Mouse (Mus musculus) midbrain, embryonic 12.5 days (tissue): ENCODE data around the gene Sgcb. TPM values are rescaled to one million over a fixed set of nuclear protein-coding genes. Genes with fewer than 3 reads are reported as not detected.

Experiments
- ATAC-seq: fragments of 200-750 bp; cut with Nextera tagmentation; 2 replicates; pipeline ENCODE4 v1.8.0; 2017; ENCODE audit warnings: low read depth, moderate TSS enrichment, moderate library complexity; ENCODE audit not compliant: low FRiP score
- H3K27ac ChIP-seq: fragments of 300-500 bp; sonication (generic); replicated peaks from 2 replicates; pipeline ENCODE4 v1.5.1; 2016; ENCODE audit warnings: mild to moderate bottlenecking
- H3K27me3 ChIP-seq: fragments of 300-500 bp; sonication (generic); 2 replicates; pipeline ENCODE4 v1.6.1; 2016; ENCODE audit warnings: mild to moderate bottlenecking
- H3K36me3 ChIP-seq: fragments of 300-500 bp; sonication (generic); 2 replicates; pipeline ENCODE4 v1.6.1; 2016
- H3K4me1 ChIP-seq: fragments of 300-500 bp; sonication (generic); 2 replicates; pipeline ENCODE4 v1.6.1; 2016
- H3K4me2 ChIP-seq: fragments of 300-500 bp; sonication (generic); replicated peaks from 2 replicates; pipeline ENCODE4 v1.6.1; 2016; ENCODE audit warnings: mild to moderate bottlenecking, moderate library complexity
- H3K4me3 ChIP-seq: fragments of 300-500 bp; sonication (generic); 2 replicates; pipeline ENCODE4 v1.5.1; 2016; ENCODE audit warnings: mild to moderate bottlenecking
- H3K9ac ChIP-seq: fragments of 300-500 bp; sonication (generic); replicated peaks from 2 replicates; pipeline ENCODE4 v1.6.1; 2016; ENCODE audit warnings: mild to moderate bottlenecking, moderate library complexity
- H3K9me3 ChIP-seq: fragments of 300-500 bp; sonication (generic); 2 replicates; pipeline ENCODE4 v1.6.1; 2016; ENCODE audit warnings: mild to moderate bottlenecking
- WGBS: fragments of 180-500 bp; shearing (Covaris S2); methylation state at CpG from one replicate; pipeline ENCODE4 v1.1.7; 2016; 5-methylcytosine and 5-hydroxymethylcytosine counted together
- polyA plus RNA-seq: library from polyadenylated mRNA; unstranded; fragments of >200 nt; fragmentation: Nextera tagmentation; extraction: Ambion mirVana; gene quantifications from 2 replicates; pipeline ENCODE4 v1.2.1, GENCODE M21; 2016

Sgcb gene
- polyA plus RNA-seq, 1 experiment from 2014 or later: 23.4 TPM

GRCm38 (mm10) chr5:73631001-73631558 is 16.5 kb downstream of the Sgcb start:
- H3K4me2 ChIP-seq: no peak overlapping the region
- H3K4me1 ChIP-seq: peaks cover 6% of the 10 kb centered on the region; the same call in 1 of the 2 replicates
- 46% methylated on average over 10 of the region's 10 CpGs for WGBS
- H3K27ac ChIP-seq: no peak overlapping the region
- no peaks in the 10 kb centered on the region for H3K27me3 ChIP-seq
- no peak overlapping the region for H3K4me3 ChIP-seq
- H3K9me3 ChIP-seq: no peaks in the 10 kb centered on the region
- H3K36me3 ChIP-seq: peaks cover 20% of the 10 kb centered on the region
- no peak overlapping the region for H3K9ac ChIP-seq
- no peak for ATAC-seq

DNA sequence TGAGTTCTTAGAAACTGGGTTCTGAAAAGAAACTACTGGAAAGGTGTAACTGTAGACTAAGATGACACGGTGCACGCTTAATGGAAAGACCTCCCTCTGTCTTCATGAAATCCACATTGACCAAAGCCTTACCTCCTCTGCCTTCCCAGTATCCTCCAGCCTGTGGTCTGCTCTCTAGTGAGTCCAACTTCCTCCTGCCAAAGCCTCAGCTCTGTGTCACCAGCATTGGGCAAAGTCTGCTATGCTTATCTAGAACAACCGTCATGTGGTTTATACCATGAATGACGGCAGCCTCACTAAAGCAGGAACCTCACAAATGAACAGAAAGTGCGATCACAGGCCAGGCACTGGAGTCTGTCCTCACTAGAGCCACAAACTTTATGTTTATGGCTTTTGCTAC is 17.4 kb downstream of the Sgcb start:
- Histone ChIP-seq H3K9me3 (no peaks in the 10 kb centered on the region), H3K4me1 (peaks cover 6% of the 10 kb centered on the region; the same call in 1 of the 2 replicates), H3K36me3 (peaks cover 14% of the 10 kb centered on the region), H3K27me3 (no peaks in the 10 kb centered on the region), H3K4me3 (no peak overlapping the region), H3K27ac (no peak overlapping the region), H3K9ac (no peak overlapping the region), H3K4me2 (no peak overlapping the region)
- no peak for ATAC-seq
- 82% methylated on average over 5 of the region's 5 CpGs for WGBS

DNA sequence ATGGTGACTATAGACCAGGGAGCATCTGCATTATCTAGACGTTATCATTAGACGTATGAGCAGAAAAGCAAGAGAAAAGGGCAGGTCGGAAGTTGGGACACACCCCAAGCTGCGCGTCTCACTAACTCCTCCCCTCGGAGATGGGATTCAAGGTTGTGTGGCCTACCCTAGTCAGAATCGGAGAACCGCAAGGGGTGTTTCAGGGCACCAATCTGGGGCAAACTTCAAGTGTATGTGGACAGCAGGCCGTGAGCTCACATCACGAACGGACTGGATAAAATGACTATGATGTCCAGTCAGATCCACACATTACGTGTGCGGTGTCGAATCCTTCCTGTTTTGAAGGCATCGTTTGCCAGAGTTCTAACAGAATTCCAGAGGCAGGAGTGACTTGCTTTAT is 19.6 kb downstream of the Sgcb start:
- no peak for ATAC-seq
- Histone ChIP-seq H3K9me3 (no peaks in the 10 kb centered on the region), H3K4me3 (no peak overlapping the region), H3K27me3 (no peaks in the 10 kb centered on the region), H3K4me2 (no peak overlapping the region), H3K36me3 (no peaks in the 10 kb centered on the region), H3K9ac (no peak overlapping the region), H3K27ac (no peak overlapping the region), H3K4me1 (peaks cover 6% of the 10 kb centered on the region; the same call in 1 of the 2 replicates)
- WGBS: 79% methylated on average over 15 of the region's 15 CpGs

DNA sequence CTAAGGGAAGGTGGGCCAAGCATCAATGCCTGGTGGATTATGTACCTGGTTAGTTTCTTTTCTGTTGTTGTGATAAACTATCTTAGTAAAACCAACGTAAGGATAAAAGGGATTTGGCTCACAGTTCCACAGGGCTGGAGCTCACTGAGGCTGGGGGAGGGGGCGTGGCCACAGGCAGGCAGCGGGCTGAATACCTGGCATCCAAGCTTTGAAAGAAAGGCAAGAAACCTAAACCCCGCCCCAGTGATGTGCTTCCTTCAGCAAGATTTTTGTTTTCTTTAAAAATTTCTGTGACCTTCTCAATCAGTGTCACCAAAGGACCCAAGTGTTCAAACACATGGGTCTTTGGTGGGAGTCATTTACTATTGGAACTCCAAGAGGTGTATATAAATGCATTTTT is 20.0 kb downstream of the Sgcb start:
- no peaks in the 10 kb centered on the region for H3K27me3 ChIP-seq
- H3K4me3 ChIP-seq: no peak overlapping the region
- no peaks in the 10 kb centered on the region for H3K36me3 ChIP-seq
- H3K4me2 ChIP-seq: no peak overlapping the region
- ATAC-seq: no peak
- no peak overlapping the region for H3K9ac ChIP-seq
- H3K9me3 ChIP-seq: no peaks in the 10 kb centered on the region
- no peak overlapping the region for H3K27ac ChIP-seq
- 63% methylated on average over 4 of the region's 4 CpGs for WGBS
- peaks cover 6% of the 10 kb centered on the region; the same call in 1 of the 2 replicates for H3K4me1 ChIP-seq

DNA sequence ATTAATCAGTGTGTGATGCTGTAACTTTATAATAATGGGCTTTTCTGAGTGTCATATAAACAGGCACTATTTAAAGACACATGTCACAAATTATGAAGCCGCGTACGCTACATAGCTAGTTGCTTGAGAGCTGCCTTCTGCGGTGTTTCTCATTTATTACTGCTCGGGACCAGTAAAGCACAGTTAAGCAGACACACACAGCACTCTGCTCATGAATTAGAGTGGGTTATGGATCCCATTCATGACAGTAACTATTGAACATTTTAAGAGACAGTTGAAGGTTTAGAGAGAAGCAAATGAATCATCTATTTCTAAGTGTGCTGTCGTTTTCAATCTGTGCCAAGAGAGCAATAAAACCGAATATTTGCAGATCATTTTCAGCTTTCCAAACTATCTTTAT is 20.7 kb downstream of the Sgcb start:
- no peak overlapping the region for H3K27ac ChIP-seq
- no peaks in the 10 kb centered on the region for H3K36me3 ChIP-seq
- H3K4me2 ChIP-seq: no peak overlapping the region
- ATAC-seq: no peak
- no peaks in the 10 kb centered on the region for H3K27me3 ChIP-seq
- H3K4me3 ChIP-seq: no peak overlapping the region
- H3K9ac ChIP-seq: no peak overlapping the region
- peaks cover 6% of the 10 kb centered on the region; the same call in 1 of the 2 replicates for H3K4me1 ChIP-seq
- WGBS: 95% methylated on average over 7 of the region's 7 CpGs
- no peaks in the 10 kb centered on the region for H3K9me3 ChIP-seq

DNA sequence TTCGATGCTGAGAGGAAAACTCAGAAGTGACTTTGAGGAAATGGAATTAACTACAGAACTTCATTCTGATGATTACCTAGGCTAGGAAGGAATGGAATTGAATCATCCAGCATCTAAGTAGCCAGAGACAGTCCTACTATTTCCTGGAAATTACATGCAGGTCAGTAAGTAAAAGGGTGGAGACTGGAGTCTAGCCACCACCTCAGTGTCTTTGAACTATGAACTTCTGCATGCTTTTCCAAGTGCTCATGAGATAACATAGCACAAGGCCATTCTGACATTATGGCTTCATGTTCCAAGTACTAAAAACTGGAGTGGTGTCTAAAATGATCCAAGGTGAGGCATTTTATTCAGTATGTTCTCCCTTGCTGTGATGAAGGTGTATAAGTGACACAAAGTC is 22.1 kb downstream of the Sgcb start:
- Histone ChIP-seq H3K4me2 (no peak overlapping the region), H3K27ac (no peak overlapping the region), H3K36me3 (no peaks in the 10 kb centered on the region), H3K4me3 (no peak overlapping the region), H3K9me3 (no peaks in the 10 kb centered on the region), H3K27me3 (no peaks in the 10 kb centered on the region), H3K9ac (no peak overlapping the region), H3K4me1 (no peaks in the 10 kb centered on the region)
- no peak for ATAC-seq
- 73% methylated on average over 1 of the region's 1 CpGs for WGBS

GRCm38 (mm10) chr5:73618969-73619368 is 28.6 kb downstream of the Sgcb start:
- WGBS: 87% methylated on average over 1 of the region's 1 CpGs
- H3K4me1 ChIP-seq: no peaks in the 10 kb centered on the region
- H3K36me3 ChIP-seq: no peaks in the 10 kb centered on the region
- H3K27me3 ChIP-seq: no peaks in the 10 kb centered on the region
- H3K27ac ChIP-seq: no peak overlapping the region
- H3K9ac ChIP-seq: no peak overlapping the region
- ATAC-seq: no peak
- no peak overlapping the region for H3K4me2 ChIP-seq
- no peaks in the 10 kb centered on the region for H3K9me3 ChIP-seq
- H3K4me3 ChIP-seq: no peak overlapping the region

DNA sequence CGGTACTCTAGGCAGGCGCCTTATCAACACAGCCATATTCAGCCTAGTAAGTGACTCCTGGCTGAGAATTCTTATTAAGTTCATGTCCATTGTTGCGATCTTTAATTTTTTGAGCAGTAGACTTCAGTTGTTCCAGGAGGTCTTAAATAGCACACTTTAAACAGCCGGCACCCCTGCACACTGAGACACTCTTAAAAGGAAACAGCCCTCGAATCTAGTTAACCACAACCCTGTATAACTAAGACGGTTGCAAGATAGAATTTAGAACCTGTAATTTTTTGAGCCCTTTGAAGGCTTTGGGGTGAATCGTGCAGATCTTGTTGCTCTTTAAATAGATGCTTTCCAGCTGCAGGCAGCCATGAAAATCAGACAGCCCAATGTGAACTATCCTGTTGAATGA is 32.4 kb downstream of the Sgcb start:
- no peak for ATAC-seq
- no peak overlapping the region for H3K4me3 ChIP-seq
- no peaks in the 10 kb centered on the region for H3K4me1 ChIP-seq
- no peak overlapping the region for H3K27ac ChIP-seq
- no peaks in the 10 kb centered on the region for H3K27me3 ChIP-seq
- H3K4me2 ChIP-seq: no peak overlapping the region
- H3K9ac ChIP-seq: no peak overlapping the region
- no peaks in the 10 kb centered on the region for H3K36me3 ChIP-seq
- 80% methylated on average over 7 of the region's 7 CpGs for WGBS
- peaks cover 5% of the 10 kb centered on the region; the same call in 1 of the 2 replicates for H3K9me3 ChIP-seq

- Histone ChIP-seq H3K27me3 (no peaks in the 10 kb centered on the region), H3K36me3 (no peaks in the 10 kb centered on the region), H3K9ac (no peak overlapping the region), H3K4me2 (no peak overlapping the region), H3K27ac (no peak overlapping the region), H3K4me1 (no peaks in the 10 kb centered on the region), H3K4me3 (no peak overlapping the region), H3K9me3 (peaks cover 5% of the 10 kb centered on the region; the same call in 1 of the 2 replicates)
- no peak for ATAC-seq
- 93% methylated on average over 8 of the region's 8 CpGs for WGBS
These were observed 34.3 kb downstream of the Sgcb start for GRCm38 (mm10) chr5:73613296-73613695.

- Histone ChIP-seq H3K9ac (no peak overlapping the region), H3K36me3 (no peaks in the 10 kb centered on the region), H3K27me3 (no peaks in the 10 kb centered on the region), H3K4me2 (no peak overlapping the region), H3K27ac (no peak overlapping the region), H3K4me3 (no peak overlapping the region), H3K9me3 (peaks cover 7% of the 10 kb centered on the region; the same call in 1 of the 2 replicates), H3K4me1 (no peaks in the 10 kb centered on the region)
- ATAC-seq: no peak
- WGBS: 95% methylated on average over 4 of the region's 4 CpGs
These were observed 36.5 kb downstream of the Sgcb start for GRCm38 (mm10) chr5:73611071-73611470.

- Histone ChIP-seq H3K36me3 (no peaks in the 10 kb centered on the region), H3K9me3 (peaks cover 3% of the 10 kb centered on the region; the same call in 1 of the 2 replicates), H3K4me3 (no peak overlapping the region), H3K4me2 (no peak overlapping the region), H3K27ac (no peak overlapping the region), H3K4me1 (peaks cover 8% of the 10 kb centered on the region), H3K9ac (no peak overlapping the region), H3K27me3 (no peaks in the 10 kb centered on the region)
- 91% methylated on average over 6 of the region's 6 CpGs for WGBS
- ATAC-seq: no peak
These were observed 42.6 kb downstream of the Sgcb start for GRCm38 (mm10) chr5:73604964-73605363.

DNA sequence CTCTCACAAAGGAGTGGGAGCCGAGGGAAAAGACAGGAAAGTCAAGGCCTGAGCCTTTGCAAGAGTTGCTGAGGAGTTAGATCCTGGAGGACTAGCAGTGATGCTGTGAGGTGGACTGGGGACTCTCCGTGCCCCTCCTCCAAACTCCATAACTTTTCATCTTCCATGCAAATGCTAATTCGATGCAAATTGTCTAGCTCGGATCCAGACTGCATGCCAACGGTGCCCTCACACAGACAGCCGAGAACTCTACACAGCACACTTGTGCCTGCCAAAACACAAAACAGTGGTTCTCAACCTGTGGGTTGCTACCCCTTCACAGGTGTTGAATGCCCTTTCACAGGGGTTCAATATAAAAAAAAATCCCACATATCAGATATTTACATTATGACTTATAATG is 43.0 kb downstream of the Sgcb start:
- H3K4me2 ChIP-seq: no peak overlapping the region
- H3K36me3 ChIP-seq: no peaks in the 10 kb centered on the region
- no peak overlapping the region for H3K27ac ChIP-seq
- H3K27me3 ChIP-seq: no peaks in the 10 kb centered on the region
- no peak overlapping the region for H3K4me3 ChIP-seq
- no peak for ATAC-seq
- peaks cover 3% of the 10 kb centered on the region; the same call in 1 of the 2 replicates for H3K9me3 ChIP-seq
- no peak overlapping the region for H3K9ac ChIP-seq
- 88% methylated on average over 6 of the region's 6 CpGs for WGBS
- peaks cover 12% of the 10 kb centered on the region for H3K4me1 ChIP-seq

GRCm38 (mm10) chr5:73602865-73603264 is 44.7 kb downstream of the Sgcb start:
- WGBS: 77% methylated on average over 3 of the region's 3 CpGs
- Histone ChIP-seq H3K27me3 (no peaks in the 10 kb centered on the region), H3K9me3 (peaks cover 3% of the 10 kb centered on the region; the same call in 1 of the 2 replicates), H3K9ac (no peak overlapping the region), H3K4me3 (no peak overlapping the region), H3K4me2 (no peak overlapping the region), H3K4me1 (peaks cover 20% of the 10 kb centered on the region), H3K27ac (no peak overlapping the region), H3K36me3 (no peaks in the 10 kb centered on the region)
- ATAC-seq: no peak
